Mouse (Mus musculus): Measurements from ENCODE around the gene Usp40. TPM values are rescaled to one million over a fixed set of nuclear protein-coding genes. Genes with fewer than 3 reads are reported as not detected.

The Usp40 gene
- polyA plus RNA-seq, 1 experiment = 0.68 TPM

DNA sequence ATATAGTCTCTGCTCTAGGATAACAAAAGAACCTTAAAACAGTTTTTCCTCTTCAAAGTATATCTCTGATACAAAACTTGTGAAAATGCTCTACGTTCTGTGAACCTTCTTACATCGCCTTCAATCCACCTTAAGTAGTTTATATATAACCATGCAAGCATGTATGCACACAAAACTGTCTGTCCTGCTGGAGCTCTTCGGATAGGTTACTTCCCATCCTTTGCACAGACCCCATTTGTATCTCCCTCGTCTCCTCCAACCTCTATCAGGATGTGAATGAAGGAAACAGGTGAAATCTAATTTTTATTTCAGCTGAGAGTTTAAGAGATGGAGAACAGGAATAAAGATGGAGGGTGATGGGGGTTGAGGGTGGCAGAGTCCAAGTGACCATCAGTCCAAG, 384 bp upstream of the Usp40 start:
- Histone ChIP-seq H3K4me1 (peaks cover 33% of the 10 kb centered on the region), H3K27me3 (replicated peaks) (no peaks in the 10 kb centered on the region), H3K36me3 (replicated peaks; ENCODE audit: low read length) (peaks cover 17% of the 10 kb centered on the region), H3K9me3 (no peaks in the 10 kb centered on the region), H3K4me3 (replicated peaks) (peak overlapping the region; percentile 95)
- TF ChIP-seq GATA1 (IDR thresholded peaks at IDR 0.05; ENCODE audit: borderline replicate concordance, low read length) (no peak), FLI1 (IDR thresholded peaks at IDR 0.05; ENCODE audit: low read length) (no peak)

DNA sequence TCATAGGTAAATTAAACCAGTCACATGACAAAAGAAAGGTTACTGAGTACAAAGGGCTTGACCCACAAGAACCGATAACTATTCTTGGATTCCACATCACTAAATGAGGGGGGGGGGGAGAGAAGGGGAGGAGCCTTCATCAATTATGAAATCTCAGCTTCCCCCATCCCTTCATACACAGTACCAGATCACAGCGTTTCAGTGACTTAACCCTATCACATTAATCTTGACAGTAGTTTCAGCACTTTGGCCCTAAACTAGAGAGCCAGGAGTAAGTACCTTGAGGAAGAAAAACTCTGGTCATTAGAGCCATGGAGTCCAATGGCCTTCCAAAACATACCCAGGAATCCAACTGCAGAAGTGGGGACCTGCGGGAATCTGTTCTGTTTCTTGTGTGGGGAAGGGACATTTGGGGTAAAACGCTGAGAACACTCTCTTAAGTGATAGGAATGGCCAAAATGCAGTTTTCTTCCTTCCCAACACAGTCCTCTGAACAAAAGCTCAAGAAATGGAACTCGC, 600 bp downstream of the Usp40 start:
- TF ChIP-seq FLI1 (IDR thresholded peaks at IDR 0.05; ENCODE audit: low read length) = no peak
- no peak for TF ChIP-seq GATA1 (IDR thresholded peaks at IDR 0.05; ENCODE audit: borderline replicate concordance, low read length)
- H3K4me1 ChIP-seq = peaks cover 33% of the 10 kb centered on the region
- H3K36me3 ChIP-seq (replicated peaks; ENCODE audit: low read length) = peaks cover 25% of the 10 kb centered on the region

DNA sequence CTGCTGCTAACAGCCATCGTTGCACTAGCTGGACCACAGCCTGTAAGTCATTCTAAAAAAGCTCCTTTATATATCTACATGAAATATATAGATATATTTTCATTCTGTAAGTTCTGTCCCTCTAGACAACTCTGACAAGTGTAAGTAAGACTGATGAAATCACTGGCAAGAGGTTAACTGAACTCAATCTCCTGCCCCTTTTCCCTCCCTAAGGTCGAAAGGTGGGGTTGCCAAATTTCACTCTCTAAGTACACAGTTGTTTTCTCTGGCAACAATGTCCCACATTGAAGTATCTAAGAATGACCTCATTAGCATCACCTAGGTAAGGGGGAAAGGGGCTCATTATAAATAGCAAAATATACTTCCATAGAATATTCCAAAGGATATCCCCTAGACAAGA, 15.6 kb downstream of the Usp40 start:
- H3K36me3 ChIP-seq (replicated peaks; ENCODE audit: low read length) = peaks cover 90% of the 10 kb centered on the region
- H3K4me1 ChIP-seq = no peaks in the 10 kb centered on the region
- no peaks in the 10 kb centered on the region for H3K27me3 ChIP-seq (replicated peaks)
- no peak overlapping the region for H3K4me3 ChIP-seq (replicated peaks)
- no peak for TF ChIP-seq GATA1 (IDR thresholded peaks at IDR 0.05; ENCODE audit: borderline replicate concordance, low read length)
- no peak for TF ChIP-seq FLI1 (IDR thresholded peaks at IDR 0.05; ENCODE audit: low read length)
- H3K9me3 ChIP-seq = no peaks in the 10 kb centered on the region

More for the DNA sequence above, 600 bp downstream of the Usp40 start:
- H3K27me3 ChIP-seq (replicated peaks) = no peaks in the 10 kb centered on the region
- H3K4me3 ChIP-seq (replicated peaks) = peak overlapping the region; percentile 95
- no peaks in the 10 kb centered on the region for H3K9me3 ChIP-seq

DNA sequence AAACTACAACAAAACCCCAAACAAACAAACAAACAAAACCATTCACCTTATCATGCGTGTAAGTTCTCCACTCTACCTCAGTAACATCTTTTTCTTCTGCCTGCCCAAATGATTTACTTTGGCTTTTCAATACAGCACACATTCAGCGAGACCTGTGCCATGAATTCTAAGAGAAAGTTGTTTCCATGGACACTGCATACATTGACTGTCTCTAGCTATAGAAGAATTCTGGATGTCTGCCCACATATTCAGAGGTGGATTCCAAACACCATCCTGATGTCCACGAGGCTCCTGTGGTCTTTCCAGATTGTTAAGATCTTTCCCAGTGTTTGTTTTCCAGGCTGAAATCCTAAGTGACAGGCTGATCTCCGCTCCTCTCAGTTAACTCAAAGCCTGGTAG, 26.1 kb downstream of the Usp40 start:
- Histone ChIP-seq H3K36me3 (replicated peaks; ENCODE audit: low read length) (peaks cover 90% of the 10 kb centered on the region), H3K4me1 (peaks cover 4% of the 10 kb centered on the region; the same call in 1 of the 2 replicates), H3K9me3 (no peaks in the 10 kb centered on the region), H3K27me3 (replicated peaks) (no peaks in the 10 kb centered on the region), H3K4me3 (replicated peaks) (no peak overlapping the region)
- TF ChIP-seq GATA1 (IDR thresholded peaks at IDR 0.05; ENCODE audit: borderline replicate concordance, low read length) (no peak), FLI1 (IDR thresholded peaks at IDR 0.05; ENCODE audit: low read length) (no peak)

DNA sequence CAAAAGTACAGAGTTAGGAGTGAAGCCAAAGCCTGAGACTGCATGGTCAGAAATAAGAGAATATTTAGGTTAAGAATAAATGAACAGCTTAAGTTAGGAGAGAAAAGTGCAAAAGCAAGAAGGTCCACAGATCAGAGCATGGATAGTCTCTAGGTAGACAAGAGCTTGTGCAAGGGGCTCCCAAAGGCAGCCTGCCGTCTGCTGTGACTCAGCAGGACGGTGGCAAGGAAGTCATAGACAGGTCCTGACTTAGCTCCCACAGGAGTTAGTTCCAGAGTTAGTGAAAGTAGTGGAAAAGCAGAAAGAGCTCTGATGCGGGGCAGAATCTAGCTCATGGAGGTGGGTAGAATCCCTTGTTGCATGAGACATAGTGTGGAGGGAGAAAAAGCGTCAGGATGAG, 38.0 kb downstream of the Usp40 start:
- H3K36me3 ChIP-seq (replicated peaks; ENCODE audit: low read length) = peaks cover 73% of the 10 kb centered on the region
- no peaks in the 10 kb centered on the region for H3K27me3 ChIP-seq (replicated peaks)
- H3K4me3 ChIP-seq (replicated peaks) = peak overlapping the region; percentile 20
- no peak for TF ChIP-seq GATA1 (IDR thresholded peaks at IDR 0.05; ENCODE audit: borderline replicate concordance, low read length)
- TF ChIP-seq FLI1 (IDR thresholded peaks at IDR 0.05; ENCODE audit: low read length) = no peak
- peaks cover 67% of the 10 kb centered on the region for H3K4me1 ChIP-seq
- no peaks in the 10 kb centered on the region for H3K9me3 ChIP-seq

DNA sequence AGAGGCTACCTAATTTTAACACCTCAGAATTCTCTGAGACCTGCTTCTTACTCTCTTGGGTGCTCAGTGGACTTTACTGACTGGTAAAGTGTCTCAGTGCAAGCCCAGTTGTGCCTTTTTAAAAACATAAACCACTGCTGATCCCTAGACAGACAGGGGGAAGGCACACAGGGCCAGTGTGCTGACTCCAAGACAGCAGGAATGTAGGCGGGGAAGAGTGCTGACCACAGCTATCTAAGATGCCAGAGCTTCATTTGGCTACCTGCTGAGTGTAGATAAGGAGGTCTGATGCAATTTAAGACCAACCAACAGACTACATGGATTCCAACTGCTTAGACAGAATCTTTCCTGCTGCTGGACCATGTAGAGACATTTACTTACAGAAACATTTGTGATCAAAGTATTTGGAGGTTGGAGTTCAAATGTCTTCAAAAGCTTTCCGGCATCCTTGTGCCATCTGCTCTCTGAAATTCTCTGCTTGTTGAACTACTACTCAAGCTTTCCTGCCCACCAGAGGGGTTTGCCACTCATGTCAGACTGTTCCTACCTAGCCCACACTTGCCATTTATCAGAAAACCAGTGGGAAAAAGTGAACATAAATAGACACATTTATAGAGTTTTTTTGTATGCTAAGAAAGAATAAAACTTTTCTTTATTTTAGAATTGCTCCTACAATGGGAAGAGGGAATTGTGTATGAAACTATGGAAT, 46.7 kb downstream of the Usp40 start:
- Histone ChIP-seq H3K4me1 (peaks cover 81% of the 10 kb centered on the region), H3K27me3 (replicated peaks) (no peaks in the 10 kb centered on the region), H3K36me3 (replicated peaks; ENCODE audit: low read length) (peaks cover 47% of the 10 kb centered on the region), H3K4me3 (replicated peaks) (peak overlapping the region; percentile 88), H3K9me3 (no peaks in the 10 kb centered on the region)
- peak; percentile 82; the same call in 1 of the 3 replicates for TF ChIP-seq GATA1 (IDR thresholded peaks at IDR 0.05; ENCODE audit: borderline replicate concordance, low read length)
- no peak for TF ChIP-seq FLI1 (IDR thresholded peaks at IDR 0.05; ENCODE audit: low read length)

DNA sequence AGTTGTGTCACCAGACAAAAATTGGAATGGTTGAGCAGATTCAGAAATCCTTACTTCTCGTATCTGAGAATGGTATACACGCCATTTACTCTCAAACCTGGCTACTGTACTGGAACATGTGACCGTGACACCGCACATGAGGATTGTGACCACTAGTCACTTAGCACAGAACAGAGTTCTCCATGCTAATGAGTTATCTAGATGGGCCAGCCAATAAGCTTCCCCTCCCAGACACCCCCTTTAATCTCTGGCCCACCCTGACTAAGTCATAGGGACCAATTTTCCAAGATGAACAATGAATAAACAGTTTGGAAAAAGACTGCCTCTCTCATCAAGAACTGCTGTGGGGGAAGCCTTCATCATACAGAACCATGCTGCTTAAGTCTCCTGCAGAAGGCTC, 47.6 kb downstream of the Usp40 start:
- H3K4me1 ChIP-seq = peaks cover 81% of the 10 kb centered on the region
- H3K4me3 ChIP-seq (replicated peaks) = peak overlapping the region; percentile 88

DNA sequence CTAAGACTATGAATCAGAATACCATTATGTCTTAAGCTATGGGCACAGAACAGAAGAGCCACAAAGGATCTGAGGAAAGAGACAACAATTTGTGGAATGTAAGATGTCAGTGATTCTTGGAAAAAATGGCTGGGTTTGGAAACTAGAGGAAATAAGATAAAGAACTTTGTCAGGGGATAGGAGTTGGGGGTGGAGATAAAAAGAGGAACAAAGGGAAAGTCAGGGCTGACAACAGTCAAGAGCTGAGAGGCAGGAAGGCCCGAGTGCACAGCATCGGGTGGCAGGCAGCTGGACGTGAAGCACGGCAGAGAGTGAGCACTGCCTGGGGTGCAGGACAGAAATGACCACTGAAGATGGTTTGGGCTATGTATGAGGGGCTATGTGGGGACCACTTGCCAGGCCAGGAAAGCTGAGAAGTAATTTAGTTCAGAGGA, 48.3 kb downstream of the Usp40 start:
- Histone ChIP-seq H3K27me3 (replicated peaks) (no peaks in the 10 kb centered on the region), H3K4me1 (peaks cover 81% of the 10 kb centered on the region), H3K4me3 (replicated peaks) (peak overlapping the region; percentile 88), H3K36me3 (replicated peaks; ENCODE audit: low read length) (peaks cover 51% of the 10 kb centered on the region), H3K9me3 (no peaks in the 10 kb centered on the region)
- TF ChIP-seq FLI1 (IDR thresholded peaks at IDR 0.05; ENCODE audit: low read length) = no peak
- no peak for TF ChIP-seq GATA1 (IDR thresholded peaks at IDR 0.05; ENCODE audit: borderline replicate concordance, low read length)

More for the DNA sequence above, 47.6 kb downstream of the Usp40 start:
- no peaks in the 10 kb centered on the region for H3K27me3 ChIP-seq (replicated peaks)
- H3K9me3 ChIP-seq = no peaks in the 10 kb centered on the region
- no peak for TF ChIP-seq GATA1 (IDR thresholded peaks at IDR 0.05; ENCODE audit: borderline replicate concordance, low read length)
- no peak for TF ChIP-seq FLI1 (IDR thresholded peaks at IDR 0.05; ENCODE audit: low read length)
- H3K36me3 ChIP-seq (replicated peaks; ENCODE audit: low read length) = peaks cover 47% of the 10 kb centered on the region

DNA sequence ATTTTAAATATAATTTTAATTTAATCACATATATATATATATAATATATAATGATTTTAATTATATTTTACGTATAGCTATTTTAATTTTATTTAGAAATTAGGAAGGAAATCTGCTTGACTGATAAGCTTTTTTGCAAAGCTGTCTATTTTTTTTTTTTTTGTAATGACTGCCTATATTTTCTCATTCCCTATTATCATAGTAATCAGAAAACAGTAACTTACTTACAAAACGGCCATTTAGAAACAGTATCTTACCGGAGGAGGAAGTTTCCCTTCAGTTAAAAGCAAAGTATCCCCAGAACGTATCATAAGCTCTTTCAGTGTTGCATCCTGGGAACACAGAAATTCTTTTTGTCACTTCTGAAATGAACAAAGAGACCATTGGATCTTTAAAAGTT, 48.8 kb downstream of the Usp40 start:
- Histone ChIP-seq H3K4me3 (replicated peaks) (peak overlapping the region; percentile 92), H3K27me3 (replicated peaks) (no peaks in the 10 kb centered on the region), H3K9me3 (no peaks in the 10 kb centered on the region), H3K4me1 (peaks cover 84% of the 10 kb centered on the region), H3K36me3 (replicated peaks; ENCODE audit: low read length) (peaks cover 53% of the 10 kb centered on the region)
- TF ChIP-seq FLI1 (IDR thresholded peaks at IDR 0.05; ENCODE audit: low read length) (no peak), GATA1 (IDR thresholded peaks at IDR 0.05; ENCODE audit: borderline replicate concordance, low read length) (no peak)

DNA sequence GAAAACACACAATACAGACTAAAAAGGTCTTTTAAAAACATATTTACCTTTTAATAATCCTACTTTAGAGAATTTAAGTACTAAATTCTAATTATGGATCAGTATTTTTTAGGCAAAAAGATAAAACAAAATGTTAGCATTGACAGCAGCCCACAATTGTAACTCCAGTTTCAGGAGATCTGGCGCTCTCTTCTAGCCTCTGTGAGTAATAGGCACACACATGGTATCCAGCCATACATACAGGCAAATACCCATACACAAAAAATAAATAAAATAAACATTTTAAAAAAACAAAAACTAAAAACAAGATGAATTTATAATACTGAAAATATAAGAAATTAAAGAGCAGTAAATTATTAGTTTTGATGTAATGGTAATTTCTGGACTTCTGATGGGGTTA, 49.4 kb downstream of the Usp40 start:
- no peaks in the 10 kb centered on the region for H3K27me3 ChIP-seq (replicated peaks)
- no peaks in the 10 kb centered on the region for H3K9me3 ChIP-seq
- peaks cover 84% of the 10 kb centered on the region for H3K4me1 ChIP-seq
- H3K36me3 ChIP-seq (replicated peaks; ENCODE audit: low read length) = peaks cover 53% of the 10 kb centered on the region
- peak overlapping the region; percentile 92 for H3K4me3 ChIP-seq (replicated peaks)
- TF ChIP-seq FLI1 (IDR thresholded peaks at IDR 0.05; ENCODE audit: low read length) = no peak
- no peak for TF ChIP-seq GATA1 (IDR thresholded peaks at IDR 0.05; ENCODE audit: borderline replicate concordance, low read length)

Measured in megakaryocyte, embryonic 14.5 days (primary cell).